Comparison of ENCODE assay signal across 9 mouse cellular contexts in genomic region chr1:124045761-124046300, GRCm38 (mm10). TPM values are rescaled to one million over a fixed set of nuclear protein-coding genes. Genes with fewer than 3 reads are reported as not detected.
A peak's percentile ranks its signal among the peaks of the same experiment; 100 is the strongest.
DNase-seq lines count a peak whose midpoint lies in the region; ATAC-seq and TF ChIP-seq lines count a peak whose summit lies in the region.
"Had no signal": no experiment of that assay in that cellular context is flagged by ENCODE, and none has a peak within 500 bp of the region (broad histone marks: within the 10 kb centered on the region; RNA-seq: fewer than 3 reads in every experiment).

No protein-coding gene starts in this region.

- H3K4me3 ChIP-seq in kidney, embryonic 16.5 days (ENCODE audit: low read length) = peak overlapping the region; percentile 58
- peak overlapping the region; percentile 58 for H3K4me3 ChIP-seq in cortical plate, adult 2 months (ENCODE audit: insufficient read depth, low read length)
- H3K4me3 ChIP-seq in hindbrain, embryonic 13.5 days = peak overlapping the region; percentile 64
- H3K4me3 ChIP-seq in limb, embryonic 10.5 days = peak overlapping the region; percentile 57
- peak overlapping the region; percentile 91 for H3K4me3 ChIP-seq in olfactory bulb, adult 2 months (ENCODE audit: insufficient read depth, low read depth, low read length)

- peaks cover 46% of the 10 kb centered on the region for H3K27me3 ChIP-seq in kidney, embryonic 16.5 days (ENCODE audit: insufficient read depth, low read length)
- peaks cover 18% of the 10 kb centered on the region for H3K27me3 ChIP-seq in hindbrain, embryonic 13.5 days
- peaks cover 58% of the 10 kb centered on the region for H3K27me3 ChIP-seq in limb, embryonic 10.5 days (ENCODE audit: low read depth, poor library complexity, severe bottlenecking)

- no peaks in the 10 kb centered on the region for H3K9me3 ChIP-seq in kidney, embryonic 16.5 days (ENCODE audit: low read length)
- H3K9me3 ChIP-seq in hindbrain, embryonic 13.5 days = no peaks in the 10 kb centered on the region
- H3K9me3 ChIP-seq in limb, embryonic 10.5 days (replicated peaks) = no peaks in the 10 kb centered on the region

- WGBS in kidney, embryonic 16.5 days = 1% methylated on average over 44 of the region's 44 CpGs
- WGBS in hindbrain, embryonic 13.5 days = under 1% methylated on average over 41 of the region's 44 CpGs
- under 1% methylated on average over 33 of the region's 44 CpGs for WGBS in limb, embryonic 10.5 days
- under 1% methylated on average over 44 of the region's 44 CpGs for WGBS in olfactory bulb, adult 2 months

- H3K4me1 ChIP-seq in kidney, embryonic 16.5 days (ENCODE audit: insufficient read depth, low read length) = peaks cover 11% of the 10 kb centered on the region
- no peaks in the 10 kb centered on the region; the same call in 1 of the 2 replicates for H3K4me1 ChIP-seq in cortical plate, adult 2 months (ENCODE audit: control insufficient read depth, insufficient read depth, low read length)
- H3K4me1 ChIP-seq in hindbrain, embryonic 13.5 days (replicated peaks) = peaks cover 15% of the 10 kb centered on the region
- peaks cover 13% of the 10 kb centered on the region for H3K4me1 ChIP-seq in limb, embryonic 10.5 days
- no peaks in the 10 kb centered on the region for H3K4me1 ChIP-seq in olfactory bulb, adult 2 months (ENCODE audit: control insufficient read depth, insufficient read depth, low read length)

- no peak for TF ChIP-seq POLR2A in cortical plate, adult 2 months (IDR thresholded peaks at IDR 0.05; ENCODE audit: extremely low read depth, insufficient read depth, low read length)
- TF ChIP-seq POLR2A in olfactory bulb, adult 2 months (IDR thresholded peaks at IDR 0.05; ENCODE audit: insufficient read depth, low read depth, low read length) = peak; percentile 79

- peak overlapping the region; percentile 95 for H3K4me2 ChIP-seq in kidney, embryonic 16.5 days (replicated peaks; ENCODE audit: low read depth, low read length)
- peak overlapping the region; percentile 83 for H3K4me2 ChIP-seq in hindbrain, embryonic 13.5 days

- DNase-seq in kidney, adult 8-10 months = no peak
- DNase-seq in limb, embryonic 10.5 days (ENCODE audit: low spot score) = peak; percentile 52
- no peak for DNase-seq in urinary bladder, postnatal 10 days (ENCODE audit: low spot score)
- no peak for DNase-seq in gastrocnemius, postnatal 14 days

- no peak overlapping the region for H3K27ac ChIP-seq in kidney, embryonic 16.5 days (ENCODE audit: low read length)
- H3K27ac ChIP-seq in cortical plate, adult 2 months (ENCODE audit: insufficient read depth, low read length) = no peak overlapping the region
- peak overlapping the region; percentile 91 for H3K27ac ChIP-seq in hindbrain, embryonic 13.5 days
- H3K27ac ChIP-seq in limb, embryonic 10.5 days = no peak overlapping the region
- peak overlapping the region; percentile 93 for H3K27ac ChIP-seq in olfactory bulb, adult 2 months (ENCODE audit: insufficient read depth, low read depth, low read length)
- H3K27ac ChIP-seq: liver, embryonic 14.5 days had no signal

- ATAC-seq in kidney, embryonic 16.5 days (ENCODE audit: low FRiP score, low TSS enrichment) = peak; percentile 85
- peak; percentile 95 for ATAC-seq in hindbrain, embryonic 13.5 days (ENCODE audit: low FRiP score)

- peak overlapping the region; percentile 44; the same call in 1 of the 2 replicates for H3K9ac ChIP-seq in kidney, embryonic 16.5 days (replicated peaks; ENCODE audit: low read length)
- peak overlapping the region; percentile 81 for H3K9ac ChIP-seq in hindbrain, embryonic 13.5 days
- H3K9ac ChIP-seq: liver, embryonic 14.5 days had no signal

- H3K36me3 ChIP-seq in kidney, embryonic 16.5 days (ENCODE audit: insufficient read depth, low read length) = no peaks in the 10 kb centered on the region
- no peaks in the 10 kb centered on the region for H3K36me3 ChIP-seq in hindbrain, embryonic 13.5 days
- H3K36me3 ChIP-seq in limb, embryonic 10.5 days = no peaks in the 10 kb centered on the region

- intact Hi-C loops in gastrocnemius, postnatal 14 days (cut with DNase I; ENCODE audit: low total_unique reads) = no loop called here

- no peak for TF ChIP-seq CTCF in cortical plate, adult 2 months (IDR thresholded peaks at IDR 0.05; ENCODE audit: extremely low read depth, insufficient read depth, low read length)
- TF ChIP-seq CTCF in olfactory bulb, adult 2 months (IDR thresholded peaks at IDR 0.05; ENCODE audit: insufficient read depth, low read depth, low read length) = no peak

RNA-seq across cellular contexts. Expression of gene Dpp10, which starts 0.5 kb away (rescaled TPM):
- polyA plus RNA-seq in kidney, embryonic 16.5 days (2015; fragmentation: Nextera tagmentation; extraction: Ambion mirVana) = 0.58 and 0.94 TPM in 2 replicates
- 66.9 and 71.1 TPM in 2 replicates for polyA plus RNA-seq in cortical plate, adult 2 months (2012; rRNA removed)
- 11.9 and 13.4 TPM in 2 replicates for polyA plus RNA-seq in hindbrain, embryonic 13.5 days (2015; fragmentation: Nextera tagmentation; extraction: Ambion mirVana)
- polyA plus RNA-seq in limb, embryonic 10.5 days (2016; fragmentation: Nextera tagmentation; extraction: Ambion mirVana) = 0.09 TPM in 1 of 2 replicates, not detected in the other
- polyA plus RNA-seq in olfactory bulb, adult 2 months (2012; ENCODE audit: insufficient read depth, insufficient read length, low replicate concordance, missing spikeins) = 214 TPM in 1 of 2 replicates, not detected in the other
- not detected for total RNA-seq in gastrocnemius, postnatal 14 days (2021)
- polyA plus RNA-seq: liver, embryonic 14.5 days had no signal

Comparison
In these comparisons a context has a peak if more than half of its experiments do, and no peak if none do; other contexts are left out.
1. H3K27ac ChIP-seq: peak in hindbrain, embryonic 13.5 days (single experiment) and olfactory bulb, adult 2 months (single experiment); none in kidney, embryonic 16.5 days (single experiment), cortical plate, adult 2 months (single experiment) and limb, embryonic 10.5 days (single experiment).
2. Peak in every context shown above with its lines, with median percentiles within 50 percentile points of each other: H3K4me3 ChIP-seq.